Mouse (Mus musculus): Measurements from ENCODE around the gene Afap1. TPM values are rescaled to one million over a fixed set of nuclear protein-coding genes. Genes with fewer than 3 reads are reported as not detected.
A peak's percentile ranks its signal among the peaks of the same experiment; 100 is the strongest.

Gene Afap1
- polyA plus RNA-seq, 1 experiment, result 71.8 TPM

- H3K4me1 ChIP-seq (ENCODE audit: control insufficient read depth, insufficient read depth, low read length), result no peaks in the 10 kb centered on the region
- no peak overlapping the region for H3K4me3 ChIP-seq (ENCODE audit: insufficient read depth, low read length)
- TF ChIP-seq POLR2A (IDR thresholded peaks at IDR 0.05; ENCODE audit: low read depth, low read length) (no peak), CTCF (IDR thresholded peaks at IDR 0.05; ENCODE audit: borderline replicate concordance, insufficient read depth, low read length) (no peak)
- H3K27ac ChIP-seq (ENCODE audit: insufficient read depth, low read length), result no peak overlapping the region
Observed at GRCm38 (mm10) chr5:35879199-35879598, 13.9 kb upstream of the Afap1 start.

GRCm38 (mm10) chr5:35882391-35882790 lies 10.7 kb upstream of the Afap1 start:
- no peak overlapping the region for H3K27ac ChIP-seq (ENCODE audit: insufficient read depth, low read length)
- TF ChIP-seq CTCF (IDR thresholded peaks at IDR 0.05; ENCODE audit: borderline replicate concordance, insufficient read depth, low read length) (no peak), POLR2A (IDR thresholded peaks at IDR 0.05; ENCODE audit: low read depth, low read length) (no peak)
- no peaks in the 10 kb centered on the region for H3K4me1 ChIP-seq (ENCODE audit: control insufficient read depth, insufficient read depth, low read length)
- H3K4me3 ChIP-seq (ENCODE audit: insufficient read depth, low read length), result no peak overlapping the region

GRCm38 (mm10) chr5:35884262-35884661 lies 8.9 kb upstream of the Afap1 start:
- TF ChIP-seq CTCF (IDR thresholded peaks at IDR 0.05; ENCODE audit: borderline replicate concordance, insufficient read depth, low read length) (no peak), POLR2A (IDR thresholded peaks at IDR 0.05; ENCODE audit: low read depth, low read length) (no peak)
- Histone ChIP-seq H3K4me1 (ENCODE audit: control insufficient read depth, insufficient read depth, low read length) (no peaks in the 10 kb centered on the region), H3K27ac (ENCODE audit: insufficient read depth, low read length) (no peak overlapping the region), H3K4me3 (ENCODE audit: insufficient read depth, low read length) (no peak overlapping the region)

- no peaks in the 10 kb centered on the region for H3K4me1 ChIP-seq (ENCODE audit: control insufficient read depth, insufficient read depth, low read length)
- TF ChIP-seq CTCF (IDR thresholded peaks at IDR 0.05; ENCODE audit: borderline replicate concordance, insufficient read depth, low read length) (no peak), POLR2A (IDR thresholded peaks at IDR 0.05; ENCODE audit: low read depth, low read length) (no peak)
Observed at GRCm38 (mm10) chr5:35884689-35885088, 8.4 kb upstream of the Afap1 start.

GRCm38 (mm10) chr5:35888959-35889358 lies 4.2 kb upstream of the Afap1 start:
- no peak for TF ChIP-seq POLR2A (IDR thresholded peaks at IDR 0.05; ENCODE audit: low read depth, low read length)
- peak; percentile 56 for TF ChIP-seq CTCF (IDR thresholded peaks at IDR 0.05; ENCODE audit: borderline replicate concordance, insufficient read depth, low read length)
- Histone ChIP-seq H3K4me3 (ENCODE audit: insufficient read depth, low read length) (no peak overlapping the region), H3K4me1 (ENCODE audit: control insufficient read depth, insufficient read depth, low read length) (0 out of 2 replicates have a peak, but pooled peaks cover 2% of the 10 kb centered on the region), H3K27ac (ENCODE audit: insufficient read depth, low read length) (no peak overlapping the region)

More at GRCm38 (mm10) chr5:35884689-35885088, 8.4 kb upstream of the Afap1 start:
- no peak overlapping the region for H3K27ac ChIP-seq (ENCODE audit: insufficient read depth, low read length)
- H3K4me3 ChIP-seq (ENCODE audit: insufficient read depth, low read length), result no peak overlapping the region

GRCm38 (mm10) chr5:35889641-35890040 lies 3.5 kb upstream of the Afap1 start:
- no peak overlapping the region for H3K27ac ChIP-seq (ENCODE audit: insufficient read depth, low read length)
- no peak overlapping the region for H3K4me3 ChIP-seq (ENCODE audit: insufficient read depth, low read length)
- TF ChIP-seq CTCF (IDR thresholded peaks at IDR 0.05; ENCODE audit: borderline replicate concordance, insufficient read depth, low read length) (no peak), POLR2A (IDR thresholded peaks at IDR 0.05; ENCODE audit: low read depth, low read length) (no peak)
- 0 out of 2 replicates have a peak, but pooled peaks cover 2% of the 10 kb centered on the region for H3K4me1 ChIP-seq (ENCODE audit: control insufficient read depth, insufficient read depth, low read length)

- Histone ChIP-seq H3K4me1 (ENCODE audit: control insufficient read depth, insufficient read depth, low read length) (0 out of 2 replicates have a peak, but pooled peaks cover 2% of the 10 kb centered on the region), H3K27ac (ENCODE audit: insufficient read depth, low read length) (no peak overlapping the region), H3K4me3 (ENCODE audit: insufficient read depth, low read length) (no peak overlapping the region)
- no peak for TF ChIP-seq POLR2A (IDR thresholded peaks at IDR 0.05; ENCODE audit: low read depth, low read length)
- TF ChIP-seq CTCF (IDR thresholded peaks at IDR 0.05; ENCODE audit: borderline replicate concordance, insufficient read depth, low read length), result no peak
Observed at GRCm38 (mm10) chr5:35890985-35891730, 2.0 kb upstream of the Afap1 start.

- TF ChIP-seq POLR2A (IDR thresholded peaks at IDR 0.05; ENCODE audit: low read depth, low read length) (no peak), CTCF (IDR thresholded peaks at IDR 0.05; ENCODE audit: borderline replicate concordance, insufficient read depth, low read length) (no peak)
- Histone ChIP-seq H3K27ac (ENCODE audit: insufficient read depth, low read length) (no peak overlapping the region), H3K4me3 (ENCODE audit: insufficient read depth, low read length) (no peak overlapping the region), H3K4me1 (ENCODE audit: control insufficient read depth, insufficient read depth, low read length) (peaks cover 11% of the 10 kb centered on the region)
Observed at GRCm38 (mm10) chr5:35892363-35892762, 756 bp upstream of the Afap1 start.

GRCm38 (mm10) chr5:35893805-35894260 lies 714 bp downstream of the Afap1 start:
- TF ChIP-seq CTCF (IDR thresholded peaks at IDR 0.05; ENCODE audit: borderline replicate concordance, insufficient read depth, low read length) (no peak), POLR2A (IDR thresholded peaks at IDR 0.05; ENCODE audit: low read depth, low read length) (peak; percentile 14; the same call in 1 of the 2 replicates)
- Histone ChIP-seq H3K4me3 (ENCODE audit: insufficient read depth, low read length) (peak overlapping the region; percentile 88), H3K27ac (ENCODE audit: insufficient read depth, low read length) (peak overlapping the region; percentile 73), H3K4me1 (ENCODE audit: control insufficient read depth, insufficient read depth, low read length) (peaks cover 11% of the 10 kb centered on the region)

Measured in embryonic fibroblast, embryonic 13.5 days (primary cell).